Mouse (Mus musculus) liver, postnatal 0 days (tissue): Measurements from ENCODE around the gene Pde7b.

Source experiments
- CTCF ChIP-seq: sonication (generic); IDR thresholded peaks from 2 replicates; pipeline ENCODE4 v1.5.1; 2016; ENCODE audit warnings: antibody characterized with exemption, low read depth
- EP300 ChIP-seq: IDR thresholded peaks from 2 replicates; pipeline ENCODE4 v1.6.1; 2016; ENCODE audit warnings: antibody characterized with exemption, low read depth, mild to moderate bottlenecking

DNA sequence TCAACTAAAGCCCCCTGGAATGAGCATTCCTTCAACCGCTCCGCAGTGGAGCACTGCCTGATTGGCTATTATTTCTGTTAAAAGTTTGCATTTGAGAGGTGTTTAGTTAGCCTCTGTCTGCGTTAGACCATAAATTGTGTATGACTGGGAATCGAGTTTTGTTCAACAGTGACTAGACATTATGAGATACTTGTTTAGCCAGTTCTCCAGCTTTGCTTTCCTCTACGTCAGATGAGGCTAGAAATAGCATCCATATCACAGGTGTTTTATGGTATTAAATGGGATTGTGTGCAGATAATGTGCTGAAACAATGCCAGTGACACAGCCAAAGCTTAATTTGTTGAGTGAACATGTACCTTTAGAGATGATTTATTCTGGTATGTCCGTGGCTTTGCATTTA is 70.3 kb downstream of the Pde7b start:
- TF ChIP-seq CTCF = no peak
- no peak for TF ChIP-seq EP300
